Mouse (Mus musculus): ENCODE data around the gene Vps25.
A peak's percentile ranks its signal among the peaks of the same experiment; 100 is the strongest.

Vps25 gene

DNA sequence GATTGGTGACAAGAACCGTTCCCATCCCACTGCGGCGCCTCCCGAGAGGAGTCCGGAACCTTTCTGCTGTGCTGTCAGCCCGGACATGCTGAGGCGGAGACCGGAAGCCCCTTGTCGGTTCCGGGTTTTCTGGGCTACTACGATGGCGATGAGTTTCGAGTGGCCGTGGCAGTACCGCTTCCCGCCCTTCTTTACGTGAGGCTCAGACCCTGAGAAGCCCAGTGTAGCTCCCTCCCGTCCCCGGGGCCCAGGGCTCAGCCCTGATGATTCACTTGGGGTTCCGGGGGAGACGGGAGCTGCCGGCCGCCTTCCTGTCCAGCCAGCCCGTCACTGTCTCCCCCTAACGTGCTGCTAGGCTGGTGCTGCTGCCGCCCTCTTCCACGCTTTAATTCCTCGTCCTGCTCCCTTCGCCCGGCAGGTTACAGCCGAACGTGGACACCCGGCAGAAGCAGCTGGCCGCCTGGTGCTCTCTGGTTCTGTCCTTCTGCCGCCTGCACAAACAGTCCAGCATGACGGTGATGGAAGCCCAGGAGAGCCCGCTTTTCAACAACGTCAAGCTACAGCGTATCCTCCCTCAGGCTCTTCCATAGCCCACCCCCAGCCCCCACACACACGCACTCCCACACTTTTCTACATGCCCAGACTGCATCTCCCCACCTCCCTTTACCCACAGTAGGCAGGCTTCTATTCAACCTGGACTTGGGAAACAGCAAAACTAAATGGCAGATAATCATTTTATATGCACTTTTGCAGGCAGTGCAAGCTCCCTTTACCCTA lies at the start of gene Vps25:
TSS of gene Vps25 (plus strand) at position 95 of the 777 bp plus-strand sequence.
- DNase-seq: peak; percentile 86

DNA sequence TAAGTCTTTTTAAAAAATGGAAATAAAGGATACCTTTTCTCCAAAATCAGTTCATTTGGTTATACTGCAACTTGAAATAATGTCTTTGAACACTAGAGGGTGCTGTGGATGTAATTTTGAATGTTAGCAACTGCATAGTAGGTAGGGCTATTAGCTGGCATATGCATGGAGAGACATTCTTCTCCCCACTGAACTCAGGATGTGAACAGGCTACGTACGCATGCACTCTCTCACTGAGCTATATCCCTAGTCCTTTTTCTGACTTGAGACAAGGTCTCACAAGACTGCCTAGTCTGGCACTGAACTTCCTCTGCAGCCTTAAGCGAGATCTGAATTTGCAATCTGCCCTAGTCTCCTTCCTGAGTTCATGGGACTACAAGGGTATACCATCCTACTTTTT lies 41.5 kb upstream of the Vps25 start:
- peak; percentile 54 for DNase-seq

DNA sequence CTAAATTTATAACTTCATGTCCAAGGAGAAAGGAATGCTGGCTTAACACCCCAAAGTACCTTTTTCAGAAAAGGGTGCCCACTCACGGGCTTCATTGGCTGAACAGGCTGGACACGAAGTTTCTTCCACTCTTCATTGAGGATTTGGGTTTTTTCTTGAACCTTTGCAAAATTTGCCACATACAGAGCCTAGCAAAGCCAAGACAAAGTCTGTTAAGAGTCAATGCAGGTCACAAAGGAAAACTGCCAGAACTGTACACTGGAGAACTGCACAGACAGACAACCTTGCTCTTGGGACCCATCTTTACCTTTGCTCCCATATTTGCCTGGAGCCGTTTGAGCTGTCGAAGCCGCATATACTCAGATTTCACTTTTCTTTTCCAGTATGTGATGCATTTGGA lies 36.6 kb upstream of the Vps25 start:
- DNase-seq: no peak

DNA sequence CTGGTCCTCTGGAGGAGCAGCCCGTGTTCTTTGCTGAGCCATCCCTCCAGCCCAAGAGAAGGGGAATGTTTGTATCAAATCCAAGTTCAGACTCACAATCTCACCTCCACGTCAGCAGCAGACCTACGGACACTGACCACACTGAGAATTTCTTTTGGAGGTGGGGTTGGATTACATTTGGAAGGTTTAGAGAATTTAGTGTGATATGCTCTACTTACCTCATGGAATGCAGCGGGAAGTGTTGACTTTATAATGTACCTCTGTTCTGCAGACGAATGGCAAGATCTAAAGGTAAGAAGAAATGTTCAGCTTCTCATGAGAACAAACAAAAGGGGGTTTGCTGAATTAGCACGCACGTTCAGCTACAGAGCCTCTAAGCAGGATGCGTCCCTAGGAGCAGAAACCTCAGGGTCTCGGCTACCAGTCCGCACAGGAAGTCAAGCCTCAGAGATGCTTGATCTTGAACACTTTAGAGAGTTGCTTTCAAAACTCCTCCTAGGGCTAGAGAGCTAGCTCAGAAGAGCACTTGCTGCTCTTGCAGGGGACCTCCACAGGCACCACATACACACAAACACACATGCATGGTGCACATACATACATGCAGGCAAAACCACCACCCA lies 35.0 kb upstream of the Vps25 start:
- peak; percentile 65 for DNase-seq

DNA sequence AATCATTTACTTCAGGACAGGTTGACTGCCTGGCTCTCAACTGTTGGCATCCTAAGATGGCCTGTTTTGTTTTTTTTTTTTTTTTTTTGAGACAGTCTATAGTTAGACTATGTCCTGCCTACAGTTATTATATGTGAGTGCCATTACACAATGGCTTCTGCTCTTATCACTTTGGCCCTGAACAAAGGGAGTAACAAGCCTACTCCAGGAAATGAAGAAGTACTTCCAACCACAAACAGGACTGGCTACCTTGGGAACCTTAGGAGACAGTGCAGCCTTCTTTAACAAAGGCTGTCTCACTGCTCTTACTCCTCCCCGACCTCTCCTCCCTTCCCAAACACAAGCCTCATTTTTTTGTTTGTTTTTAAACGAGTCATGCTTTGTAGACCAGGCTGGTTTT lies 32.7 kb upstream of the Vps25 start:
- DNase-seq: no peak

DNA sequence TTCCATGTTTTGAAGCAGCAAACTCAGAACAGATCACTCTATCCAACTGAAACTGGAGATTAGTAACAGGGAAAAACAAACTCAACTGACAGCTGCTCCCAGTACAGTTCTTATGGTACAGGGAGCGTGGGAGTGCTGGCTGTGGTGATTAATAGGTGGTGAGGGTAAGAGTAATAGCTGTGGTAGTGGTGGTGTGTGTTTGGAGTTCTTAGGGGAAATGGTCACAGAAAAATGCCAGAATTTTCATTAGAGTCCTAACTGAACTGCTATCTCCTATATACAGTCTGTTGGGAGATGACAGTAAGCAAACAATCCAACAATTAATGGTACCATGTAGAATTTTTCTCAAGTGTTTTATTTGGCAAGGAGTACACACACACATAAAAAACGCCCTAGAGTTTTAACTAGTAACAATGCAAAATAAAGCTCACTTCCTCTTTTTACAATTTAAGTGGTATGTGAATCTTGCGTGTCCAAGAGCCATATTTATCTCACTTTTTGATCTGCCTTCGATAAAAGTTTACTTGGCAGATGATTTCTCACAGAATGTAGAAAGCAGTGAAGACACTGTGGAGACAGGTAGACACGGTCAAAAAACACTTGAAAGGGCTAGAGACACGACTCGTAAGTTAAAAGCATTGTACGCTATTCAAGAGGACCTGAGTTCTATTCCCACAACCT lies 32.1 kb upstream of the Vps25 start:
- no peak for DNase-seq

DNA sequence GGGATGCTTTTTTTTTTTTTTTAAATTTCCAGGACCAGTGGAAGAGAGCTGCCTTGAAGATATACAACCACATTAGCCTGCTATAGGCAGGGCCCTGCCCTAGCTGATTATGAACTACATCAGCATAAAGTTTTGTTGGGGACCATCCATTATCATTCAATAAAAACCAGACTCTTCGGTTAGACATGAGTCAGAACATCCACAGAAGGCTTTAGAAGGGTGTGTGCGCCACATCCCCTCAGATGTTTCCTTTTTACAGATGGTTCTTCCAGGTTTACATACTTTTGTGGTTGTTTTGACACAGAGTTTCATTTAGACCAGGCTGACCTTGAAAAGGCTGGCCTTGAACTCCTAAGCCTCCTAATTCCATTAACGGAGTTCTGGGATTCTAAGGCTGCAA lies 29.2 kb upstream of the Vps25 start:
- DNase-seq: no peak

DNA sequence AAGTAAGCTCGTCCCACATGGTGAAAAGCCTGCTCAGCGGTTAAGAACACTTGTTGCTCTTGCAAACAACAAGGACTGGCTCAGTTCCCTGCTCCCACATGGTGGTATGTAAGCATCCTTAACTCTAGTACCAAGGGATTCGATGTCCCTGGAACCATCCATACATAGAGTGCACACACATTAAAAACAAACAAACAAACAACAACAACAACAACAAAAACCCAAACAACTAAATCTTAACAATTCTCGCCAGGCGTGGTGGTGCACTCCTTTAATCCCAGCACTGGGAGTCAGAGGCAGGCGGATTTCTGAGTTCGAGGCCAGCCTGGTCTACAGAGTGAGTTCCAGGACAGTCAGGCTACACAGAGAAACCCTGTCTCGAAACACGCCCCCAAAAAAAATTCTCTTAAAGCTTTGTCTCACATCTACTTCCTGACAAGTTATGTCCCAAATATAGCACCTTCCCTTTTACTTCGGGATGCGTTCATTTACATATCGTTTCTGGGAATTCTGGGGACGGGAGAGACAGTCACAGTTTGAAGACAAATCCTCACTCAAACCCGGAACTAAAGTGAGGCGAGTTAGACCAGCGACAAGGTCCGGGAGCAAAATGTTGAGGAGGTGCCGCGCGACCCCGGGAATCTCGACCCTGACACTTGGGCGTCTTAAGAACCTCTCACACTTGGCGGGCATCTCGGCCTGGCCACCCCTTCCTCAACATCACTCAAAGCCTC lies 28.0 kb upstream of the Vps25 start:
- DNase-seq: no peak

DNA sequence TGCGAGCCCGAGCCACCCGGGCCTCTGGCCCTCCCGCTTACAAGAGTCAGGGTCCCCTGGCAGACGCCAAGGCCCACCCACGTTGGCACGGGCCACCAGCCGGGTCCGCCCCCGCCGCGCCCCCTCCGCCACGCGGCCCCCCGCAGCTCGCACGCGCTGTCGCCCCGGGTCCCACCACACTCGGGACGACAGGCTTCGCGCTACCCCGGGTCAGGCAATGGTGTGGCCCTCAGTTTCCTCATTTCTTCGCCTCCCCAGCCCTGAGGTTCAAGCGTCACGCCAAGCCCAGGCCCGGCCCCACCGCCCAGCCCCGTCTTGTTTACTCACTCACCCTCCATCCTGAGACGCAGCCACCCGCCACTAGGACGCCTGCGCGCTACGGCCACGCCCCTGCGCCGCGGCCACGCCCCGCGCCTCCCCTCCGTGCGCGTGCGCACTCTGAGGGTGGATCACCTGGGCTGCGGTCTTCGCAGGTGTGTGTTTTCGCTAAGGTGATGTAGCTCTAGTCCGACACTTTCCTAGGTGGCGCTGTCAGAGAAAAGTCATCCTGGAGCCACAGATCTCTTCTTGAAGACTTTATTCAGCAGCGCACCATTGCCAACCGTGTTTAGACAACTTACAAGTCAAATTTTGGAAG lies 27.3 kb upstream of the Vps25 start, which contains the start of gene Ezh1:
TSS of gene Ezh1 (minus strand) at position 399 of the 637 bp plus-strand sequence.
- DNase-seq: peak; percentile 93

DNA sequence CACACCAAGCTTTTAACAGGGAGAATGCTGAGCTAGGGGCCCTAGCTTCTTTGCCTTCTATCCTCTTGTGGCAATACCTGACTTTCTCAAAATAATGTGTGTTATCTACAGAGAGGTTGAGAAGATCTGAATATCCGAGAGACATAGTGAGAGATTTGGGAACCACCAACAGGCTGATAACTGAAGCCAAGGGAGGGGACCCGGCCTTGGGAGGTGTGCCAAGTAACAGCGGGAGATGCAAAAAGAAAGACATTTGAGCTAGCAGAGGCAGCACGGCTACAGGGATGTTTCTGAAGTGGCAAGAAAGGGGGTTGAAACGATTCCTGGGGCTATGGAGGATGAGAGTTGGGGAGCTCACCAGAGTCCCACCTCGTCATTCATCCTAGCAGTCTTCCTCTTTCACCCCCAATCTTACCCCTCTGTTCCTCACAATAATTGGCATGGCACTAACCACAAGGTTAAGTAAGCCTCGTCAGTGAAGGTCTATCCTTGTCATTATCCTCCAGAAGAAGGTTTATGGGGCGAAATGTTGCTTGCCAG lies 24.1 kb upstream of the Vps25 start:
- no peak for DNase-seq

DNA sequence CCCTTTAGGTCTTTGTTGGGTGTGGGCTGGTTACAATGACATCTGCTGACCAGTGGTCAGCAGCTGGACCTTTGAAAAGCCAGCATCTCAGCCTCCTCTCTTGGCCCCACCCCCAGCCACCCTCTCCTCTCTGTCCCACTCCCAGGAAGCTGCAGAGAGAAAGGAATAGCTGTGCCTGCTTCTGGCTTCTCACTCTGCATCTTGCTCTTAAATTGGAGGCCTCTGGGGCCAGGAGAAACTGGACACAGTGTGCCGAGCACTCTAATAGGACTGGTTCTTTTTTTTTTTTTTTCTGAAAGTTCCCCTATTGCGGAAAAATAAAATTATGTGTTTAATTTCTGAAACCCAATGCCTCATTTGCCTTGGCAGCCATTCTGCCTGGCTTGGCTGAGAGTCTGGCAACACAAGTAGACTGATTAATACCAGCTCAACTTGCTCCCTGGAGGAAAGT lies 23.4 kb upstream of the Vps25 start:
- no peak for DNase-seq

DNA sequence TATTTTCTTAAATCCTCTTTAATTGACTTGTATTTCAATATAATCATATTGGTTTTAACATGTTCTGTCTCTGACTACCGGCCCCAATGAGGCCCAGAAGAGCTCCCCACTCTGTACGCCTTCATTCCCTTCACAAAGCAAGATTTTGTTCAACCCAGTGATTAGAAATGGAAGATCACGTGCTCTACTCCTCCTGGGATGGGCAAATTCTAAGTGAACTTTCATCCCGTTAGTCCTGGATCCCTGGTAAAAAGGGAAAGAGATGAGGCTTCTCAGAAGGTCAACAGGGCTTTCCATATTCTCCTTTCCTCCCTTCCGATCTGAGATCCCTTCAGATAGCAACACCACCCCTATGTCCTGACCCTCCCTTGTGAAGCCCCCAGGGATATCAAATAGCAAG lies 23.0 kb upstream of the Vps25 start:
- DNase-seq: no peak

DNA sequence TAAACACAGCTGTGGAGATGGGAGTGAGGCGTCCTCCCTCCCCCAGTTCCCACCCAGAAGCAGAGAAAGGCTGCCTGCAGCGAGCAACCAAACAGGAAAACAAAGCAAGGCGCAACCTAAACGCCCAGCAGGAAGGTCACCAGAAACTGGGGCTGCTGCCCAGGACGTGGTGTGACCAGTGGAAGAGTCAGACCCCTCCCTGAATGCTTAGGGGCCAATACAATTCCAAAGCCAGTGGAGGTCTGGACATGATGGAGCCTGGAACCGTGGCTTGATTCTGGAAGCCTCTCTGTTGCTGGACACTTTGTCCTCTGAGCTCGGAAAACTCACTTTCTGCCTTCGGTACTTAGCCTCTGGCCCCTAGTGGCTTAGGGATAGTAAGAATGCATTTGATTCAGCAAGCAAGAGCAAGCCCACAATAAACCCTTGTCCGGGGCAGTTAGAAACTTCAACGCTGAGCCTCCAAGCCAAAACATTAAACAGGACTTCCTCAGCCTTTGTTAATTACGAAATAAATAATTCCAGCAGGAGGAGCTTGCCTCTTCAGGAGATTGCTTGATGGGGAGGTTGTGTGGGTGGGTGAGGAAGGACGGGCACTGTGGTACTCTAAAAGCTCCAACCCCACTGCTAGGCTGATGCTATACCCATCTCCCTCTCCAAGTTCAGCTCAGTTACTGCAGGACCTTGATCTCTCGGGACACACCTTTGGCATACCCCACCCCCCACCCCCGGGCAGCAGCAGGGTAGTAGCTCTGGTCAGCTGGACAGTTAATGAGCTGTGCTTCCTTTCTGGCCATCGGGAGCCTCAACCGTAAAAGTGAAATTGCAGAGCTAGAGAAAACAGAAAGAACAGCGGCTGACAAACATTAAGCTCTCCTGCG lies 22.3 kb upstream of the Vps25 start:
- DNase-seq: no peak

DNA sequence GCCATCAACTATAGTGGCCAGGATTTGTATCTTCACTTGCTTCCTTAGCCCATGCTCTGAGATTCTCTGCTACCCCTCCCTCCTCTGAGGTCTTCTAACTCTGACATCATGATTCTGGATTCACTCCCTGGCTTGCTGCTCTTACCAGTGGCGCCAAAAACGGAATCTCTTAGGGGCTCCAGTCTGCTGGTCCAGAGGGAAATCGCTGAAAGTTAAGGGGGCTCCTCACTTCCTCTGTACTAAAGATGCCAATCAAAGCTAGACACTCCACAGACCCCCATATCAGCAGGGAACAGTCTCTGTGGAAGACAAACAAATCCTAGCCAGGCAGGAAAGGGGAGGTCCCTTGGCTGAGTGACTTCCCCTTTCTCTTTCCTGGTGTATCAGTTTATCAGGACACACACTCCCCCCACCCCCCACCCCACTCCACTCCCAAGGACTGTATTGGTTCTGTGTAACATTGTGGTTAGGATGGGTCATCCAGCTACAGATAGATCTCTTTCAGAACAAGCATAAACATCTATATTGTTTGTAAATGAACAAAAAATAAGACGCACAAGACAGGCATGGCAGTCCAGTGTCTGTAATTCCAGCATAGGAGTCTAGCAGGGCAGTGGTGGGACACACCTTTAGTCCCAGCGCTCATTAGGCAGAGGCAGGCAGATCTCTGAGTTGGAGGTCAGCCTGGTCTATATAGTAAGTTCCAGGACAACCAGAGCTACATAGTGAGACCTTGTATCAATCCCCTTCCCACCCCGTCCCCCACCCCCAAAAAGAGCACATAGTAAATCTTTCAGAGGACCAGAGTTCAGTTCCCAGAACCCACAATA lies 21.3 kb upstream of the Vps25 start:
- no peak for DNase-seq

DNA sequence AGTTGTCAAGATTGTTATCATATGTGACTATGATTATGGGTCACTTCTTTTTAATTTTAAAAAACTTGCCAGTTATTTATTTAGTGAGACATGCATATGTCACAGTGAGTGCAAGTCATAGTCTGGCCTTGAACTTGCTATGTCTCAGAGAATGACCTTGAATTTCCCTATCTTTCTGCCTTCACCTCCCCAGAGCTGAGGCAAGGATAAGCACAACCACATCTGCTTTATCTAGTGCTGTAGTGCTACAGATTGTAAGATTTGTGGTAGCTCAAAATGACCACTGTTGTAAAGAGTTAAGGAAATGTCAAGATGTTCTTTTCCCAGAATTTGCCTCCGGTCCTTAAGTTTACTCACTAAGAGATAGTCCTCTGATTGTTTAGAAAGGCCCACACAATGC lies 20.3 kb upstream of the Vps25 start:
- DNase-seq: no peak

DNA sequence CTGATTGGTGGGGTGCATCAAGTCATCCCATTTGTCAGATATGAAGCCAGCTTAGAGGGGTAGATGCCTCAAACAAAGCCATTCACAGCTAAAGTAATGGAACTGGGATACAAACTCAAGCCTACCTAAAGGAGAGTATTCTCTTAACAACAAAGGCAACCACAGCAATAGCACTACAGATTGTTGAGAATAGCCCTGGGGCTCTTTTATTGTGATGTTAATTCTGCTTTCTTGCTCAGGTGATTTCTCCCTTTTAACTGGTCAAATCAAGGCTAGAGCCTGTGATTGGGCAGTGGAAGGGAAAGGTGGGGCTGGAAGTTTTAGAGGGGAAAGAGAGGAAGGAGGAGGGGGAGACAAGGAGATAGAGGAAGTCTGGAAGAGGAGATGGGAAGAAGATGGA lies 19.4 kb upstream of the Vps25 start:
- DNase-seq: no peak

DNA sequence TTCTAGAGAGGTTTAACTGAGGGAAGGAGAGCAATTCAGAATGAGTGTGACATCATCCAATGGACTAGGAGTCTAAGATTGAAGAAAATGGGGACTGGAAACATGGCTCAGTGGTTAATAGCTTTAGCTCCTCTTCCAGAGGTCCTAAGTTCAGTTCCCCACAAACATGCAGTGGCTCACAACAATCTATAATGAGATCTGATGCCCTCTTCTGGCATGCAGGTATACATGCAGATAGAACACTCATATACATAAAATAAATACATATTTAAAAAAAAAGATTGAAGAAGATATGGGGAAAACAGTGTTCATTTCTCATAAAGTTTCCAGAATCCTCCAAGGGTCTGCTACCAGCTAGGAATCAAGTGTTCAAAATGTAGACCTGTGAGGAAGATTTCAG lies 18.1 kb upstream of the Vps25 start:
- no peak for DNase-seq

DNA sequence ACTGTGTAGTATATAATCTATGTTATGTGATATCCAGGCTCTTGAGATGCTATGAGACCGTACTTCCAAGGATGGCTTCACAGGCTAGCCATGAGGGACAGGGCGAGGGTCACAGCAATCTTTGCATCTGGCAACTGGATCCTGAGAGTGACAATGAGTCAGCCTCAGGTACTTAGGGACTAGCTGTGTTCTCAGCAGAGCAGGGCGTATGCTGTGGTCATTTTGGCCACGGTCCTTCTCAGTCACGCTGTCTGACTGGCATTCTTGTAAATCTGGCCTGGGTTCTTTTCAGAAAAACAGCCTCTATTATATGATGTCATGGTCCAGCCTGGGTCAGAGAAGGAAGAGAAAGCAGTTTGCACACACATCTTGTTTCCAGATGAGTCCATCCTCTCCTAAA lies 16.7 kb upstream of the Vps25 start:
- no peak for DNase-seq

DNA sequence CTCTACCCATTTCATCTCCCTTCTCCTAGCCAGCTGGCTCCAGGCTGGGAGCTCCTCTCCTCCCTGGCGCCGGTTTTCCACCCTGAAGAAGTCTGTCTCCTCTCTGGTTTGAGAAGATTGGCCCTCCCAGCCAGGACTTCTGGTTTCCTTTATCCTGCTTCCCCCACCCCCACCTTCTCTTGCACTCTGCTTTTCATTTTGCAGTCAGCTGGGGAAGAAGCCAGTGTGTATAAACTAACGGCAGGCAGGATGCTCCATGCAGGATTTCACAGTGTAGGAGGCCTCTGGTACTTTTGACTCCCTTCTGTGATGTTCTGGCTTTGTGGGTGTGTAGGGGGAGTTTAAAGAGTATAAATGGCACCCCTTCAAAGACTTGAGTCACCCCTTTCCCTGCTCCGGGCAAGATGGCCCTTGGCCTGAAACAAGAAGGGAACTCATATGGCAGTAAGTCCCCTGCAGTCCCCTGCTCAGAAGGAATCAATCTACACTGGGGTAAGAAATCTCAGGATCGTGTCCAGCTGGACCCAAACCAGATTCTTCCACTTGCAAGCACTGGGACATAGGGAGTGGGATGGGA lies 15.3 kb upstream of the Vps25 start:
- no peak for DNase-seq

DNA sequence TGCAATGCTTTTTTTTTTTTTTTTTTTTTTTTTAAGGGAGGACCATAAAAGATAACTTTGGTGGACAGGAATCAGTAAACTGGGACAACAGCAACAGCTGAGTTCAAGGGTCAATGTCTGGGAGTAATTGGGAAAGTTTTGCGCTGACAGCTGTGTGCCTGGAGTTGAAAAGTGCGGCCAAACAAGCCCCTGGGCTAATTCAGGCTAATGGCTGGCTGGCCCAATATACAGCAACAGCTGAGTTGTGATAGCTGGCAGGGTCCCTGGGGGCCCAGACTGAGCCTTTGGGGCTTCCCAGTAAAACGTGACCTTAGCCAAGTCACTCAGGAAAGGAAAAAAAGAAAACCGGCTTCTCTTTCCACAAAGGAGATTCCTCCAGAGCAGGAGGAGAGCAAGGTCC lies 8.4 kb upstream of the Vps25 start:
- no peak for DNase-seq

All from thymus, postnatal 14 days (tissue).